Mouse (Mus musculus): ENCODE data around the gene Pafah2. TPM values are rescaled to one million over a fixed set of nuclear protein-coding genes. Genes with fewer than 3 reads are reported as not detected.

Gene Pafah2
- total RNA-seq, 1 experiment from 2014 or later, result 3.8 TPM

GRCm38 (mm10) chr4:134402571-134403262 lies 6.6 kb downstream of the Pafah2 start:
- no peak for ATAC-seq (replicated peaks; ENCODE audit: insufficient number of reproducible peaks, low FRiP score, low TSS enrichment, poor library complexity, severe bottlenecking)

- ATAC-seq (replicated peaks; ENCODE audit: insufficient number of reproducible peaks, low FRiP score, low TSS enrichment, poor library complexity, severe bottlenecking), result no peak
Observed at GRCm38 (mm10) chr4:134403721-134404120, 7.6 kb downstream of the Pafah2 start.

DNA sequence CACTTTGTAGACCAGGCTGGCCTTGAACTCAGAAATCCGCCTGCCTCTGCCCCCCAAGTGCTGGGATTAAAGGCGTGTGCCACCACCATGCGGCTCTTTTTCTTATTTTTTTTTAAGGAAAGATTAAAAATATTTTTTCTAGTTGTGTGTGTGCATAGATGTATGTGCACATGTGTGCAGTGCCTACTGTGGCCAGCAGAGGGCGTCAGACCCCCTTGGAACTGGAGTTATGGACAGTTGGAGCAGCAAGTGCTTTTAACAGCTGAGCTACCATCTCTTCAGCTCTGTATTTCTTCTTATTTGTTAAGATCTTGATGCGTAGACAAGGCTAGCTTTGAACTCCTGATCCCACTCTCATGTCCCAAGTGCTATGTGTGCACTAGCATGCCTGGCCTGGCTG lies 13.2 kb downstream of the Pafah2 start:
- ATAC-seq (replicated peaks; ENCODE audit: insufficient number of reproducible peaks, low FRiP score, low TSS enrichment, poor library complexity, severe bottlenecking), result no peak

DNA sequence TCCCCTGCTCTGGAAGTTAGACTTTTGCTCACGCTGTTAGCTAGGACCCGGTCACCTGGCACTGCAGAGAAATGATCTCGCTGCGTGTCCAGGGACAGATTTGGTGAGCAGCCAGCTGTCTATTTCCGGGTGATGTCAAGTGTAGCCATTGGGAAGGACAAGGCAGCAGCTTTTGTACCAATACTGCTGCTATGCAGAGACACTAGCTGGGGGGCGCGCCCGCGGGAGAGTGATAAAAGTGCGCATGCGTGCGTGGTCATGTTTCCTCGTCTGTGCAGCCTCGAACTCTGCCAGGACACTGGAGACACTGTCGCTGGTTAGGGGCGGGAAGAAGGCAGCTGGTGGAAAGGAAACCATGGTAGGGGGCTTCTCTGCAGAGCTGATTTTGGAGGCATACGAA lies 20.1 kb downstream of the Pafah2 start:
- ATAC-seq (replicated peaks; ENCODE audit: insufficient number of reproducible peaks, low FRiP score, low TSS enrichment, poor library complexity, severe bottlenecking), result no peak

GRCm38 (mm10) chr4:134416602-134417001 lies 20.5 kb downstream of the Pafah2 start:
- ATAC-seq (replicated peaks; ENCODE audit: insufficient number of reproducible peaks, low FRiP score, low TSS enrichment, poor library complexity, severe bottlenecking), result no peak

- ATAC-seq (replicated peaks; ENCODE audit: insufficient number of reproducible peaks, low FRiP score, low TSS enrichment, poor library complexity, severe bottlenecking), result no peak
Observed at GRCm38 (mm10) chr4:134417111-134417510, 21.0 kb downstream of the Pafah2 start.

DNA sequence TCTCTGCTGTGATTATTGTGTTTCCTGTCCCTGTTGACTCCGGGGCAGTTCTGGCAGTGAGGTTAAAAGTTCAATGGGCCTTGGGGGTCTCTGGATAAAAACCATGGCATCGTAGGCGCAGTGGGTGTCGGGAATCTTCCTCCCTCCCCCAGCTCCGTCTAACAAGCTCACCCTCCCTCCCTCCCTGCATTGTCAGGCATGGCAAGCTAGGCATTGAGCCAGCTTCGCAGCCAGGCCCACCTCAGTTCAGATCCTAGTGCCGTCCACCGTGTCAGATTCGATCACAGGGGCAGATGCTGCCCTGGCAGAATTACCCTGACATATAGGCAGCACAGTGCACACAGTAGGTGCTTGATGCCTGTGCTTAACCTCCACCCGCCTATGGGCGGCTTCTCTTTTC lies 25.9 kb downstream of the Pafah2 start:
- ATAC-seq (replicated peaks; ENCODE audit: insufficient number of reproducible peaks, low FRiP score, low TSS enrichment, poor library complexity, severe bottlenecking), result no peak

- ATAC-seq (replicated peaks; ENCODE audit: insufficient number of reproducible peaks, low FRiP score, low TSS enrichment, poor library complexity, severe bottlenecking), result no peak
Observed at GRCm38 (mm10) chr4:134423949-134424348, 27.8 kb downstream of the Pafah2 start.

DNA sequence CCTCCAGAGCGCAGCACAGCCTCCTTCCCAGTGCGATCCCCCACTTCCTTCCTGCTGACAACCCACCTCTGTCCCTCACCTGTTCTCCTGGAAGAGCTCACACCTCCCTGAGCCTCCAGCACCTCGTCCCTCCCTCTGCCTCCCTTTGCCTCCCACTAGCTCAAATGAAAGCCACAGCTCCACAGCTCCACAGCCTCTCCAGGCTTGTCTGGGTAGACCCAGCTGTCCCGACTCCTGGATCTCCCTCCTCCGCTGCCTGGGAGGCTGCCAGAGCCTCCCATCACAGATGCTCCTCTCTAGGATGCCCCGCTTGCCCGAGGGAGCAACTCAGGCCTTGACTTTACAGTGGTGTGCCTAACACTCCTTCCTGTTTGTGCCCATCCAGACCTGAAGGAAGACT lies 29.0 kb downstream of the Pafah2 start:
- no peak for ATAC-seq (replicated peaks; ENCODE audit: insufficient number of reproducible peaks, low FRiP score, low TSS enrichment, poor library complexity, severe bottlenecking)

- no peak for ATAC-seq (replicated peaks; ENCODE audit: insufficient number of reproducible peaks, low FRiP score, low TSS enrichment, poor library complexity, severe bottlenecking)
Observed at GRCm38 (mm10) chr4:134430381-134431004, 34.4 kb downstream of the Pafah2 start.

- ATAC-seq (replicated peaks; ENCODE audit: insufficient number of reproducible peaks, low FRiP score, low TSS enrichment, poor library complexity, severe bottlenecking), result no peak
Observed at GRCm38 (mm10) chr4:134432686-134433360, 36.7 kb downstream of the Pafah2 start.

DNA sequence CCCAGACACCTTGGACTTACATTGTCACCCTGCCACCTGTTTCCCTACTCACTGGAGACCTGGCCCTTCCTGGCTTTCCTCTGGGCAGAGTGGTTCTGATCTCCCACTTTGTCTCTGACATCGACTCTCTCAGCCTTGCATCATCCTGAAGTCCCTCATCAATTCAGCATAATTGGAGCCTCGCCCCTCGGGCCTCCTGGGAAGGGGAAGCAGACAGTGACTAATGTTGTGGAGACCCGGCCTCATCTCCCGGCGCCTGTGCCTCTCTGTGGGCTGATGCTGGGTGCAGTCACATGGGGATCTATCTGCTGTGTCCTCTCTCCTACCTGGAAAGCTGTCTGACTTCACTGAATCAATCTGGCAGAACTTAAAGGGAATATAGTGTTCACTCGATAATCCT lies 40.1 kb downstream of the Pafah2 start:
- no peak for ATAC-seq (replicated peaks; ENCODE audit: insufficient number of reproducible peaks, low FRiP score, low TSS enrichment, poor library complexity, severe bottlenecking)

DNA sequence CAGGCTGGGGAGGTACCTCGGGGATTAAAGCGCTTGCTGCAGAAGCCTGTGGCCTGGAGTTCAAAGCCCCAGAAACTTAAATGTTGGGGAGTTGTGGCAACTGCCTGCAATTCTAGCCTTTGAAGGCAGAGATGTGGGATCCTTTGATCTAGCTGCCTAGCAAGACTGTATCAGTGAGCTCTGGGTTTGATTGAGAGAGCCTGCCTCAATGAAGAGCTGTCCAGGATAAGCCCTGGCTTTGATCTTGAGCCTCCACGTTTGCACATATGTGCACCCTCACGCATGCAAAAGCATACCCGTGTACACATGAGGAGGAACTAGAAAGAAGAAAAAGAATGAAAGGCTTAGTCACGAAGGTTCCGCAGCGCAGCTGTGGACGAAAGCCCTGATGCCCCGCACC lies 40.5 kb downstream of the Pafah2 start:
- no peak for ATAC-seq (replicated peaks; ENCODE audit: insufficient number of reproducible peaks, low FRiP score, low TSS enrichment, poor library complexity, severe bottlenecking)

GRCm38 (mm10) chr4:134439119-134439518 lies 43.0 kb downstream of the Pafah2 start:
- no peak for ATAC-seq (replicated peaks; ENCODE audit: insufficient number of reproducible peaks, low FRiP score, low TSS enrichment, poor library complexity, severe bottlenecking)

DNA sequence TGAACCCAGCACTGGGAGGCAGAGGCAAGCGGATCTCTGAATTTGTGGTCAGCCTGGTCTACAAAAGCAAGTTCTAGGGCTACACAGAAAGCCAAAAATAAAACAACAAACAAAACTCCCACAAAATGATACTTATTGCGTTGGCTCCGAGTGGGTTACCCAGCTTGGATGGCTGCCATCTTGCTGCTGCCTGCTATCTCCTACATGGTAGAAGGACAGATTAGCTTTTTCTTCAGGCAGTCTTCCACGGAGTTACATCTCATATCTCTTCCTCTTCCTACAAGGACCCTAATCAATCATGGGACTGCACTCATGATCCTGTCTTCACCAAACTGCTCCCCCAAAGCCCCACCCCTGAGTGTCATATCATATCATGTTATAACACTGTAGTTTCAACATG lies 43.8 kb downstream of the Pafah2 start:
- no peak for ATAC-seq (replicated peaks; ENCODE audit: insufficient number of reproducible peaks, low FRiP score, low TSS enrichment, poor library complexity, severe bottlenecking)

GRCm38 (mm10) chr4:134442216-134442615 lies 46.1 kb downstream of the Pafah2 start:
- no peak for ATAC-seq (replicated peaks; ENCODE audit: insufficient number of reproducible peaks, low FRiP score, low TSS enrichment, poor library complexity, severe bottlenecking)

DNA sequence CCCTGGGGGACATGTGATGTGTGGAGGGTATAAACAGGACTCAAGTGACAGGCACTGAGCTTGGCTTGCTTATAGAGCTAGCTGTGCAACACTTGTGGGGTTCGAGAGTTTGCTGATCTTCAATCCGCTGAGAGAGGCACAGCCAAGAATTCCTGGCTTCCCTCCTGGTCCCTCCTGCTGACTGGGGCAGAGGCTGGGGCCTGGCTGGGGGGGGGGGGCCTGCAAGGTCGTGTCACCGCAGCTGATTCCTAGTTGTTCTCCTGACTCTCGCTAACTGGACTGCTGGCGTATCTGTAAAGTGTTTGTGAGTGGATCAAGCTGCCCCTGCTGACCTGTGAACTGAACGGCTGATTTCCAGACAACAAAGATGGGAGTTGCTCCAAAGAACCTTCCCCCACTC lies 47.5 kb downstream of the Pafah2 start:
- ATAC-seq (replicated peaks; ENCODE audit: insufficient number of reproducible peaks, low FRiP score, low TSS enrichment, poor library complexity, severe bottlenecking), result no peak

- ATAC-seq (replicated peaks; ENCODE audit: insufficient number of reproducible peaks, low FRiP score, low TSS enrichment, poor library complexity, severe bottlenecking), result no peak
Observed at GRCm38 (mm10) chr4:134444949-134445348, 48.8 kb downstream of the Pafah2 start.

- no peak for ATAC-seq (replicated peaks; ENCODE audit: insufficient number of reproducible peaks, low FRiP score, low TSS enrichment, poor library complexity, severe bottlenecking)
Observed at GRCm38 (mm10) chr4:134445489-134445888, 49.4 kb downstream of the Pafah2 start.

GRCm38 (mm10) chr4:134447966-134448365 lies 51.8 kb downstream of the Pafah2 start:
- no peak for ATAC-seq (replicated peaks; ENCODE audit: insufficient number of reproducible peaks, low FRiP score, low TSS enrichment, poor library complexity, severe bottlenecking)

Data from monocyte, adult 5-6 weeks (primary cell).